Mouse (Mus musculus) B cell, adult 67 days (primary cell): ENCODE data around the gene Il21r. TPM values are rescaled to one million over a fixed set of nuclear protein-coding genes. Genes with fewer than 3 reads are reported as not detected.

Source experiments
- total RNA-seq, 2 experiments: library from RNA; stranded (reverse); gene quantifications; 4 replicates each; pipeline ENCODE4 v1.2.4; 2023

Il21r gene
- 100 to 1,000 TPM; 217 to 254 TPM for total RNA-seq

GRCm38 (mm10) chr7:125603185-125603631 is at the start of gene Il21r:
Gene Il21r, plus strand, starts transcription at chr7:125603429.

Other genes with a start within 250 kb of the Il21r start
- 10 to 100 TPM in 1 of 2 experiments, 1 to 10 TPM in 1; 7.7 to 10.0 TPM for gene Kdm8, start 158.8 kb upstream of the Il21r start, total RNA-seq
- gene Nsmce1, start 111.8 kb upstream of the Il21r start, total RNA-seq: 10 to 100 TPM; 43.0 to 60.1 TPM
- 100 to 1,000 TPM; 213 to 228 TPM for gene Il4ra, start 51.3 kb upstream of the Il21r start, total RNA-seq
- gene Gtf3c1, start 104.4 kb downstream of the Il21r start, total RNA-seq: 10 to 100 TPM; 79.3 to 82.9 TPM
- 10 to 100 TPM; 30.9 to 37.4 TPM for gene D430042O09Rik, start 104.5 kb downstream of the Il21r start, total RNA-seq